Mouse (Mus musculus) urinary bladder, postnatal 36 days (tissue): ENCODE data around the gene Sec14l4.

Experiments
- DNase-seq, 2 experiments: peaks; one replicate each; pipeline ENCODE4 v3.0.0; 2022; ENCODE audit warnings: low spot score in 2 of 2, mixed read lengths in 1 of 2

Gene Sec14l4

GRCm38 (mm10) chr11:4027561-4028334 lies 3.5 kb upstream of the Sec14l4 start:
- DNase-seq: no peak

GRCm38 (mm10) chr11:4029343-4029742 lies 1.9 kb upstream of the Sec14l4 start:
- no peak for DNase-seq

GRCm38 (mm10) chr11:4031961-4032360 lies 699 bp downstream of the Sec14l4 start:
- DNase-seq: peak in 1 of 2 experiments; percentile 48

DNA sequence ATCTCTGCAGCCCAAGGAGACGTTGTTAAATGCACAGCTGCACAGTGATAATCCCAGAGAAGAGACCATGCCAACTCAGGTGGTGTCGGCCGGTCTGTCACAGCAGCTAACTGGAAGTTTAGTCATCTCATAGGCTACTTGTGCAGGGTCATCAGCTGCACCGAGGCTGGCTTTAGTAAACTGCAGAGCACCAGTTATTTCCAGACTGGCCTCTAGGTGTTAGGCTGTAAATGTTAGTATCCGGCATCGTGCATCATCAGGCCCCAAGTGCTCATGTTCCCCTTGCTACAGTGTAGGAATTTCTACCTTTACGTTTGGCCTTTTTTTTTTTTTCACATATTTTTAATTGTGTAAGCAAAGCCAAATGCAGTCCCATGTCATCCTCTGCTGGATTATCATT lies 2.2 kb downstream of the Sec14l4 start:
- DNase-seq: no peak

DNA sequence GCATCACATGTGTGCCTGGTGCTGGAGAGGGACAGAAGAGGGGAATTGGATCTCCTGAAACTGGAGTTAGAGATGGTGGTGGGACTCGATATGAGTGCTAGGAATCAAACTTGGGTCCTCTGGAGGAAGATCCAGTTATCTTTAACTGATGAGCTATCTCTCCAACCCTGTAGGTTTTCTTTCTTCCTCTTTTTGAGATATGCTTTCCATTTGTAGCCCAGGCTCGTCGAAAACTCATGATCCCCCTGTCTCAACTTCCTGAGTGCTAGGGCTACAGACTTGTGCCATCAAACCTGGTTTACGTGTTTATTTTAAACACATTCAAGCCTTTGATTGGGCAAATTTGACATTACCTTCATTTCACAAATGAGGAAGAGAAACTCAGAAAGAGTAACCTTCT lies 2.9 kb downstream of the Sec14l4 start:
- DNase-seq: no peak

GRCm38 (mm10) chr11:4035116-4035892 lies 4.0 kb downstream of the Sec14l4 start:
- DNase-seq: no peak

DNA sequence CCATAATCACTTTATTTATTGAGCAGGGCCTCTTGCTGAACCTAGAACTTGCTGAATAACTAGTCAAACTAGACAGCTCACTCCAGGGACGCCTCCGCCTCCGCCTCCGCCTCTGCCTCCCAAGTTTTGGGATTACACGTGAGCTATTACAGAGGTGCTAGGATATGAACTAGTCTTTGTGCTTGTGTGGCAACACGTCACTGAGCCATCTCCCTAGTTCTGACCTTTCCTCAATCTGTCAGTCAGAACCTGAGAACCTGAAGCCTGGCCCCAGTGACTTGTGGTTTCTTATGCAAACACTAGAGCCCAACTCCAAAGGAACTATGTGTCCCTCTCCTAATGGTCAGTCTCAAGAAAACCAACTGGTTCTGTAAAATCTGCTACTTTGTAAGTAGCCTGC lies 4.7 kb downstream of the Sec14l4 start:
- DNase-seq: no peak

DNA sequence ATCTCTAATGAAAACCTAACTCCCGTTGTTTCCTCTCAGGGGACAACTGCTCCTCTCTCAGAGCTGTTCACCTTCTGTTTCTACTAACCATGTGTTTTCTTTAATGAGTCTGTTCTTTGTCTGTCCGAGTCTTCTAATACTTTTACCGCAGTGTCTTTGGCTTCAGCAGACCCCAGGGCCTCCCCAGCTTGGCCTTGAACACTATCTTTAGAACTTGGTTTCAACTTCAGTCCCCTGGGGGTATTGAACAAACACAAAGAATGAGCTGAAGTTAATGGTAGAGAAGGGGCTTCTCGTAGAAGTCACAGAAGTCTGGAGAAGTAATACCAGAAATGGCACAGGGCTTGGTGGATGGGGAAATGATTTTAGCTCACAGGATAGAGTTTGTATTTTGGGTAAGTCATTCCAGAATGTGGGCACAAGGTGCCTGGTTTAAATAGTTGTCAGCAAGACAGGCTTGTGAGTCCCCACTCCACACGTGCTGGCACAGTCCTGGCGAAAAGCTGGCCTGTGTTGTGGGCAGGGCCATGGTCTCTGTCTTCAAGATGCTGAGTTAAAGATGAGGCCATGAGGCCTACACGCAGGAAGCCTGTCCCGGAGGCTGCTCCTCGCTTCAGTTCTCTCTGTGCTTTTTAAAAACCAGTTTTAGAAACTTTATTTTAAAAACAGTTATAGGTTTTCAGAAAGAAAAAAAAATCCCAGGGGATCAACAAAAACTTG lies 5.3 kb downstream of the Sec14l4 start:
- DNase-seq: no peak

DNA sequence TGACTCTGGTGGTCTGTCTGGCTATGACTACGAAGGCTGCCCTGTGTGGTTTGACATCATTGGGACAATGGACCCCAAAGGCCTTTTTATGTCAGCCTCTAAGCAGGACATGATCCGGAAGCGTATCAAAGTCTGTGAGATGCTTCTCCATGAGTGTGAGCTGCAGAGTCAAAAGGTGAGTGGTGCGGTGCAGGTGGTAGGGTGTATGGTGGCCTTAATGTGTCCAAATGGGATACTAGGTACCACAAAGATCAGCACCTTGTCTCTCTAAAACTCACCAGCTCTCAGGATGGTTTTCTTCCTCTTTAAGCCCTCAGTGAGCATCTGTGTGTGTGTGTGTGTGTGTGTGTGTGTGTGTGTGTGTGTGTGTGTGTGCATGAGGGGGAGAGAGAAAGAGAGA lies 8.7 kb downstream of the Sec14l4 start:
- no peak for DNase-seq

GRCm38 (mm10) chr11:4041123-4041625 lies 9.9 kb downstream of the Sec14l4 start:
- no peak for DNase-seq

GRCm38 (mm10) chr11:4043081-4043480 lies 11.8 kb downstream of the Sec14l4 start:
- no peak for DNase-seq

DNA sequence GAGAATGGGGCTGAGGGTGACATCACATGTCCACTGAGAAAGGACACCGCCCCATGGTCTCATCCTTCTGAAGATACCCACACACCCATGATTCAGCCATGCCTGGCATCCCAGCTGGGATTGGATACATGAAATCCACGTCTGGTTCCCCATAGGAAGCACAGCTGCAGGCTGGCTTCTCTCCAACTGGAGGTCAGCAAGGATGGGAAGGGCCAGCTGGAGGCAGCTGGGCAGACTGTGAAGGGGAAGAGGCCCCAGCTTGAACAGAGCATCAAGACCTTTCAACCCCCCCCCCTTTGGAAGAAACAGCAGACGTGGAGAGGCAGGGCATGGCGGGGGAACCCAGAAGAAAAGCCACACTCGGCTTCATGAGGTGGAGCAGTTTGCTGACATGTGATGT lies 15.3 kb downstream of the Sec14l4 start:
- DNase-seq: no peak

DNA sequence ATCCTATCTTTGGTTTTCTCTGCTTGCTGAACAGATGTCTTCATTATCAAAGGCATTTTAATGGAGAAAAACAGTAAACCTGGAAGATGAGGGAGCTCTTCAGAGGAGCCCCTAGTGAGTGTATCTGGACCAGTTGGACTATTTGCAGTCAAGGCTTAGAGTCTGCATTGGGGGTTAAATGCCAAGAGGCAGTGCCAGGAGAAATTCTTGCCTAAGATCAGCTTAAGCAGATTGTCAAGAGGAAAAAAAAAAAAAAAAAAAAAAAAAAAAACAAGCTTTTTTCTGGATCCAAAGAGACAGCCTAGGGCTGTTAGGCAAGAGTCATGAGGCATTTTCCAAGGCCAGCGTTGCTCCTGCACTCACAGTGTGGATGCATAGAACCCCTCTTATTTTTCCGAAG lies 16.5 kb downstream of the Sec14l4 start:
- DNase-seq: no peak

GRCm38 (mm10) chr11:4048438-4048837 lies 17.2 kb downstream of the Sec14l4 start:
- no peak for DNase-seq

DNA sequence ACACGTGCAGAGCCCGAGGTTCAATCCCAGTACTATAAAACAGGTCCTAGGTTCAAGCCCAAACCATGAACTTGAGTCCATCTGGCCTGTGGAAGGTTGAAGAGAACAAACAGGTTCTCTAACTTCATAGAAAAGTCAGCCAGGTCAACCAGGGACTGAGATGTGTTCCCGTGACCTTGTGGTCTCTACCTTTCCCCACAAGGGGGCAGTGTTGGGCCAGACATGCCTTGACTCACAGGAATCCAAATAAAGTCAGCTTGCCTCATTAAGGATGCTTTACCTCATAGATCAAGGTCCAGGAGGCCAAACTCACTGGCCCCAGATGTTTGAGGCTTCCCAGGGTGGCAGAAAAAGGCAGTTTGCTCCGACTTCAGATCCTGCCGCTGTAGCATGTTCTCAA lies 22.3 kb downstream of the Sec14l4 start:
- DNase-seq: peak; percentile 46 to 55

GRCm38 (mm10) chr11:4060866-4061575 lies 29.8 kb downstream of the Sec14l4 start:
- DNase-seq: no peak

- no peak for DNase-seq
These were observed 31.3 kb downstream of the Sec14l4 start for GRCm38 (mm10) chr11:4062523-4062922.

DNA sequence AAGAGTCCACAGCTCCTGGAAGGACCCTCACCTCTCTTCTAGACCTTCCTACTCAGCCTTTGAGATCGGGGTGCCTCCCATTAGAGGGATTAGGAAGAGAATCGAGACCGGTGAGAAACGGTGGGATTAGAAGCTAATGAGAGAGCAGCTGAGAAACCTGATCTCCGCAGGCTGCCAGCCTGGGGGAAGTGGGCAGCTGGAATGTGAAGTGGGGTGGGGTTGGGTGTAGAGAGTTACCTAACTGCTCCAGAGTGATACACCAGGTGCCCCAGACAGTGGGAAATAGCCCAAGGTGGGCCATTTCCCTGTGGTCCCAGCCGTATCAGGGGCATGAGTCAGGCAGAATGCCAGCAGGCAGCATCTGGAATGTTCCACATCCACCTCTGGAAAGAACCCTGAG lies 31.7 kb downstream of the Sec14l4 start:
- no peak for DNase-seq

GRCm38 (mm10) chr11:4064627-4065122 lies 33.4 kb downstream of the Sec14l4 start, which contains the start of gene Sec14l3:
Gene Sec14l3, plus strand, starts transcription at chr11:4064841.
- no peak for DNase-seq

DNA sequence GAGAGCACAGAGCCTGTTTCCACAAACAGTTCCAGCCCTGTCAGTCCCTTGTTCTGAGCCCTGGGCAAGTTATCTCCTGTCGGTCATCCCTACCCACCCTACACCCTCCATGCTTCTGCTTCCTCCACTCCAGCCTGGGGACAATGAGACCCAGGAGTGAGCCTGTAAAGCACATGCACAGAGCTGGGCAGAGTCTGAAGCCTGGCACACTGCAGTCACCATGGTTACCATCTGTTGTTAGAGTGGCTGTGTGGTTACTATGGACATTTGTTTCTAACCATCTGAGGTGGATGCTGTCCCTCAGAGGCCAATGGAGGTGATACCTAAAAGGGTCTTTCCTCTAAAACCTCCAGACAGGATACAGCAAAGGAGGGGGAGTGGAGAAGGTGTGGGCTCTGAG lies 38.4 kb downstream of the Sec14l4 start:
- no peak for DNase-seq

- DNase-seq: peak in 1 of 2 experiments; percentile 13
These were observed 45.4 kb downstream of the Sec14l4 start for GRCm38 (mm10) chr11:4076633-4077032.
